Mouse (Mus musculus) bone marrow, adult 2 months (tissue): ENCODE data around the gene Aamp.

Source experiments
- CTCF ChIP-seq: fragments of 200-500 bp; IDR thresholded peaks from 2 replicates; pipeline ENCODE4 v1.5.1; 2011; ENCODE audit warnings: low read length, control low read depth; ENCODE audit not compliant: control insufficient read depth, insufficient read depth
- POLR2A ChIP-seq: fragments of 200-500 bp; IDR thresholded peaks from 2 replicates; pipeline ENCODE4 v1.6.1; 2011; ENCODE audit warnings: low read depth, mild to moderate bottlenecking, control low read depth, low read length, borderline replicate concordance; ENCODE audit not compliant: control insufficient read depth

DNA sequence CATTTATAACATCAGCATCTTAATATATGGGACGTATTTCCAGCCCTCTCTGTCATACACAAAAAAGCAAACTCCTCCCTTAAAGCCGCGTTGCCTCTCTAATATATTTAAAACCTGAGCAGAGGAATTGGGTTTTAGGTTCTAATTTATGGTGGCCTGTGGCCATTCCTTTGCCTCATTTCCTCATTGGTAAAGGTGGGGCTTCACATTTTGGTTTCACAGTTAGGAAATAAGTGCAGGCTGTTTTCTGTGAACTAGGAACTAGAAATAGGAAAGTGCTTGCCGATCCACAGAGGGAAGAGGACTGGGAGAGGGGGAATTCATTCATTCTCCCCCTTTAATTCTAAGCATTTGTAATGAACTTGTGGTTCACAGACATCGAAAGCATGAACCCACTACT is 46.9 kb downstream of the Aamp start:
- TF ChIP-seq POLR2A (no peak), CTCF (no peak)
